Mouse (Mus musculus) gastrocnemius, postnatal 4 days (tissue): ENCODE data around the gene Cir1. TPM values are rescaled to one million over a fixed set of nuclear protein-coding genes. Genes with fewer than 3 reads are reported as not detected.

Experiments
- DNase-seq, 2 experiments: peaks; one replicate each; pipeline ENCODE4 v3.0.0; 2021 to 2022; ENCODE audit warnings: low spot score in 2 of 2, mixed read lengths in 2 of 2
- total RNA-seq, 2 experiments: library from RNA; stranded (reverse); gene quantifications; 2 replicates each; pipeline ENCODE4 v1.2.3; 2021

Cir1 gene
- total RNA-seq, 2 experiments from 2014 or later = 16.3 to 16.9 TPM

- DNase-seq = peak in 1 of 2 experiments; percentile 39
These were observed 39.0 kb downstream of the Cir1 start for GRCm38 (mm10) chr2:73273249-73274118.

DNA sequence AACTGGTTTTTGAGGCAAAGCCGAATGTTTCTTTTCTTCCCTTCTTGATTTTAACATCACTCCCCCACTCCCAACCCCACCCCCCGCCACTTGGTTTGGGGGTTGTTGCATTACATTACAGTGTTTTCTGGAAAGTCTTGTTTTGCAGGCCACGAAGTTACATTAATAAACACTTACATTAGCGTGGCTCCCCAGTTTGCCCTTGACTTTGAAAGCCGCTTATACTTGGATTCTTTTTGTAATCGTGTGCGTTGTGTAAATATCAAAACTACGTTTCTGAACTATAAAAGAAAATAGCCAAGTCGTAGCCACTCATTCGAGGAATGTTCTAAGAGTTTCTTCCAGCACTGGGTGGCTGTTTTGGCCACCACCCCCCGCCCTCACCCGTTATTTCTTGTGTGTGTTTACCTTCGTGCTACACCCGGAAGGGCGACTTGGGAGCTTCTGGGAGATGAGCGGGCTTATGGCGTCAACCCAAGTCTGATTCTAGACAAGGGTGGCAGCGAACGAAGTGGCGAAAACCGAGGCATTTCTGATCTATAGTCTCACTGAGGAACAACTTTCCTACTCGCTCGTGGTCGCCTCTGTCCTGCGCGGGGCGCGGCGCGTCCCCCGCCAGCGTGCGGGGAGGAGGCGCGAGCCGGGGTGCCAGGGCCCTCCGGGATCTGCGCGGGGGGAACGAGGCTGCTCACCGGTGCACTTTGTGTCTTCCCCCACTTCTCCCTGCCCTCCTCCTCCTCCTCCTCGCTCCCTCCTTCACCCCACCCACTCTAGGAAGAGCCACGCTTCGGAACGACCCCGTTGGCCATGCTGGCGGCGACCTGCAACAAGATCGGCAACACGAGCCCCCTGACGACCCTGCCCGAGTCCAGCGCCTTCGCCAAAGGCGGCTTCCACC lies 39.9 kb downstream of the Cir1 start:
- DNase-seq = peak in 1 of 2 experiments; percentile 18

DNA sequence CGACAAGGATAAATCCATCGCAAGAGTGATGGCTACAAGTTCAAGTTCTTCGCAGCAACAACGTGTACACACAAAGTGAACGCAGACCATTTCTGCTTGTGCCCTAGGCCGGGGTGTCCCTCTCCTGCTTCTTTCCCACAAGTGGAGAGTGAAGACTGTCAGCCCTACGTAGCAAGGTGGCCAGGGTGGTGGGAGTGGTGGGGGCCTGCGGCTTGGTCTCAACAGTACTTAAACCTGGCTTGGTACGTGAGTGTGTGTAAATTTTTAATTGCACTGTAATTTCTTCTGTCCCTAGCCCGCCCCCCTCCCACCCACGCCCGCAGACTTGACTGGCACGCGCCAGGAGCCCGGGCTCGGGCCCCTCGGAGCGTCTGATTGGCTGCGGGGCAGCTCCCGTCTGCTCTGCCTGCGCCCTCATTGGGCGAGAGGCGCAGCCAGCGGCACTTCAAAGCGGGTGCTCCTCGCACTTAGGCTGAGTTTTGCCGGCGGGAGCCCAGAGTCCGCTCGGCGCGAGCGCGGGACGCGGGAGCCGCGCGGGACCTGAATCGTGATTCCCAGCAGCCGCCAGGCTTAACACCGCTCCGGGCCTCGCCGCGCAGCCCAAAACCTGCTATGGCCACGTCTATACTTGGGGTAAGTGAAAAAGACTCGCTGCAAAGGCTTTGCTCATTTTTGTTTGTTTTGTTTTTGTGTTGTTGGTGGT lies 40.9 kb downstream of the Cir1 start, which contains the start of gene Sp9:
Sp9 (plus strand) TSS at position 467 of the 703 bp plus-strand sequence.
- DNase-seq = peak in 1 of 2 experiments; percentile 56

DNA sequence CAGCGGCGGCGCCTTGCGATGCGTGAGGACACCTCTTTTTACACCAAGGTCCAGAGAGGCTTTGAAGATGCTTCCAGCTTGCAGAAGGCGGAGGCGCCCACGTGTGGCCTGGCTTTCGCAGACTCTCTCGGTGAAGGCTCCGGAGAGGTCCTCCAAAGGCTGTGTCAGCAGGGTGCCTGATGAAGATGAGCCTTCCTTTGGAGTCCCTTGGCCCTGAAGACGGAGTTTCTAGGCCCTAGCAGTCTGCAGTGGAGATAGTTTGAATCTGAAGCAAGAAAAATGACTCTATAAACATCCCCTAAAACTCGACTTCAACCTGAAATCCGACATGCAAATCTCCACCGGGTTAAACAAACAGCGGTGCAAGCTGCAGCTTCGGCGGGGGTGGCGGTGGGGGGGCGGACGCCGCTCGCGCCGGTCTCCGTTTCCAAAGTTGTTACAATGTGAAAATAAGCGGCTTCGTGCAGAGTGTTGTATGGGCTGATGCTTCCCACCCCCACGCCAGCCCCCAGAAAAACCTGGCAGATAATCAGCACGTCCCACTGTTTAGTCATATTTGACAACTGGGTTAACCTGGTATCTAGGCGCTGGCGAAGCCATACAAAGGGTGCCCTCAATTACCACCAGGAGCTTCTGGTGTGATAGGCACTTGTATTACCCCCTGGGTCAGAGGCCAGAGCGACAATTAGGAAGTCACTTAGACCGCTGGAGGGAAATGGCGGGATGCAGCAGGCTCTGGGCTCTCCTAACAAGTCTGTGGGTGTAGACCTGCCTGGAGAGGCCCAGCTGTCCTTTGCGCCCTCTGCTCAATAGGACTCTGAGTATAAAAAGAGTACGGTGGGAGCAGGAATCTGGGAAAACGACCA lies 41.7 kb downstream of the Cir1 start:
- DNase-seq = peak in 1 of 2 experiments; percentile 28

- no peak for DNase-seq
These were observed 42.4 kb downstream of the Cir1 start for GRCm38 (mm10) chr2:73270071-73270592.

- no peak for DNase-seq
These were observed 42.8 kb downstream of the Cir1 start for GRCm38 (mm10) chr2:73269666-73270065.

DNA sequence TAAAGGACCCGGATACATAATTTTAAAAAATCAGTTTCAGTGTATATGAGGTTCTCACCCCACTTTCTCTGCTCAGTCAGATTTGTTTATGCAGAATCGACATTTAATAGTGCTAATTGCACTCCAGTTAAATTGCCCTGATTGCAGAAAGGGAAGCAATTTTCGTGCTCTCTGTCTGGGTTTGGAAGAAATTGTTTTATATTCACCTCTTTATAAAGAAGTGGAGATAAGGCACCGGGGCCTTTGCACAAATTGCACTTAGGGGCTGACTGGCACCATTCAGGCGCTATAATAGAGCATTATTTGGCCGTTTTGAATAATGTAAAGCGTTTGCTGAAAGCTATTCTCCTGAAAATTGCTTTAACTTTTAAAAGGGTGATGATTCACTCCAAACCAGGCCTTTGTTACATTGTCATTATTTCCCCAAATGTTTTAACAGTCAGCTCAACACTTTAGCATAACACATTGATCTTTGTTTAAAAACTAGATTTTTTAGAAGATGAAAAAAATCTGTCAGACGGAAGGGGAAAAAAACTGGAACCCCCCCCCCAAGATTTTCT lies 43.6 kb downstream of the Cir1 start:
- DNase-seq = no peak

GRCm38 (mm10) chr2:73268281-73268680 lies 44.2 kb downstream of the Cir1 start:
- no peak for DNase-seq

DNA sequence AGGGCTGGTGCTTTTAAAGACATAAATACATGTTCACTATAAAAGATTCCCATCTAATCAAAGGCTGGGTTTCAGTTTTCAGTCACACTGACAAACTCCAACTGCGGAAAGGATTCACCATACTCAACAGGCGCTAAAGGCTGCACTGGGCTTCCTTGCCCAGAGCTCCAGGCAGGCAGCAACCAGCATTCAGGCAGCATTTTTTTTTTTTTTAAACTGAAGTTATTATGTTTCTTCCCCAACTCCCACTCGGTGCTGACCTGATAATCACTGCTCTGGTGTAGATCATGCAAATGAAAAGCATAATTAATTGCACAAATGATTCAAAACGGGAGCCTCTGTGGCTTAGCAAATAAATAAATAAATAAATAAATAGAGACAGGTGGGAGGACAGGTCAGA lies 44.7 kb downstream of the Cir1 start:
- no peak for DNase-seq

DNA sequence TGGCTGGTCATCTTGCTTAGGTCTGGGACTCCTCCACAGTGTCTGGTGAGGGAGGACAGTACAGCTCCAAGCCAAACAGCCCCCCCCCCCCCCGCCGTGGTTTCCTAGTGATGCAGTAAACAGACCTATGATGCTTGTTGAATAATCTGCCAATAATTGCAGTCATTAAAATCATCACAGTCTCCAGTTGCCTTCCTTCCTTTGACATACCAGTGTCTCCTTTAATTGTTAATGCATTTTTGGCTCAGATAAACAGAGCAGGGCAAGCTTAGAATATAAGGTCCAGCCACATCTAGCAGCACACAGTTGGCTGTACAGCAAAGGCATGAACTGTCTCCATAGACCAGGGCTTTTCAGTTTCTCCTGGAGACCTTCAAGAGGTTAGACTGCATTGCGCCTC lies 45.3 kb downstream of the Cir1 start:
- DNase-seq = no peak

DNA sequence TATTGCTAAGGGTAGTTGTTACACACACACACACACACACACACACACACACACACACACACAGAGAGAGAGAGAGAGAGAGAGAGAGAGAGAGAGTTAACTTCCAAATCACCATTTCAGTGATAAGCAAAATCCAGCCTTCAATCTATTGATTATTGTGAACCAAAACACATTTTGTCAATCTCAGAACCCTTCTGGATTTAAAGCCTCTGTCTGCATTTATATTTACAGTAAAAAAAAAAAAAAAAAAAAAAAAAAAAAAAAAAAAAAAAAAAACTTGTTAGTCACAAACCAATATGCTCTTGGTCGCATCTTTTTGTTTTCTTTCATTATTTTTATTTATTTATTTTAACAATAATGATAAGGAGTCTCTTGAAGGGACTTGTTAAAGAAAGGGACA lies 45.9 kb downstream of the Cir1 start:
- no peak for DNase-seq

DNA sequence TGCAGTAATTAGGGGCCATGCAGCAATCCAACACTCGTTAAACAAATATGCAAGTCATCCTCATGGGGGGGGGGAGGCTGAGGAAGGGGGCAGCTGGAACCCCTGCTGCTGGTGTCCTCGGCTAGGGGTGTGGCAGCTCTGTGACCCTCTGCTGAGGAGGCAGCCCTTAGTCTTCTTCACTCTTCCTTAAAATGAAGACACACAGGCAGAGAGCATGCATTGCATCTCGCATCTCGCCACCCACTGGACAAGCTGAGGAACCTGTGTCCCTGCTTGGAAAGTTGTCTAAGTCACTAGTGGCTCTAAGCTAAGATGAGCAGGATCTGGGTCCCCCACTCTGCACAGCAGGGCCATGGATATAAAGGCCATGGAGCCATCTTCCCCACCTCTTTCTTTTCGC lies 46.5 kb downstream of the Cir1 start:
- DNase-seq = no peak

DNA sequence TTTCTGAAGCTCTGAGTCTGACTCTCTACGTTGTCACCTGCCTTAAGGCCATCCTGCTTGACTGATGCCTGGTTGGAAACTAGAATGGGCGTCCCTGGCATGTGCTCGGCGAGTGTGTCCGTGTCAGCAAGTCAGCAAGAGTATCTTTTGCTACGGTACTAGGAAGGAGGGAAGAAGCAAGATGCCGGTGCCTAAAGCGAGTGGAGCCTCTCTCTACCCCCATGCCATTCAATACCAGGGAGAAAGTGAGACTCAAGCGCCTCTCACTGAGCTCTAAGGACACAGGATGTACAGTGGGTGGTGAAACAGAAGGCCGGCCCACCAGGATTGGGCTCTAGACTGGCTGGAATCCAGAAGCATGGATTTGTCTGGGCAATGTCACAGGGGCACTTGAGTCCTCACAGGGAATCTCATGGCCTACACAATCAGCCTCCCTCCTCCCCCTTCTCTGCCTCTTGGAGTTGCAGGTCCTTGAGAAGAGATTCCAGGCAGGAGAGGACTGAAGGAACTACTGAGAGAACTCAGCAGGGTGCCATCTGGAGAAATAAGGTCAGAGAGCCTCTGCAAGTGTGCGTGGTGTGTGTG lies 47.8 kb downstream of the Cir1 start:
- no peak for DNase-seq

DNA sequence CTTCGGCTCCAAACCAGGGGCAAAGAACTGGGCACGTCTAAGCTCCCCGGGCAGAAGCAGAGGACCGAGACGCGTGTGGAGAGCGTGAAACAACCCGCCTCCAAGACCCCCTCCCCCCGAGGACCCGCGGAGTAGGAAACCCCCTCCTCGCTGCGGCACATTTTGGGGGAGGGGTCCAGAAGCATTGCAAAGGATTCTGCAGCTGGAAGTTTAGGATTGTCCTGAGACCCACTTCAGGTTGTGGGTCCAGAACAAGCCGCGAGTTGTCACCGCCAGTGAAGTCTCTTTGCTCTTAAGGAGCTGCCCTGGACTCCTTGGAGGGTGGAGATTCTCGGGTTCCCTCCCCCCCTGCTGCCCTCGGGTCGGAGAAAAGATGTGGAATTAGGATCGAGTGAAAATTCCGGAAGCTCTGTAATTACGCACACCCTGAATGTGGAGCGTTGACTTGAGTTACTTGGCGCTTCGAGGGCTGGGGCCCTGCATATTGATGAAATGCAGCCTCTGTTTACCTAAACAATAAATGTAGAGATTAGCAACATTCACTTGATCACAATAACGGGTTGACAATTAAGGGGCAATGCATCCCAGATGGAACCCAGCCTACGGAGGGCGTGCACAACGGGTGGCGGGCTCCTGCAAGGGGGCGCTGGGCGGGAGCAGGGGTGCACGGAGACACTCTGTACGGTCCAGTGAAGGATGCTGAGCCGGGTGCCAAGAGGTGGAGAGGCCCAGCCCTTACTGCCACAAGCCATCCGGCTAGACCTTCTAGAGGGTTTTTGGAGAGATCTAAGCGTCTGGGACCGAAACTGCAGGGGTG lies 48.5 kb downstream of the Cir1 start:
- peak in 1 of 2 experiments; percentile 43 for DNase-seq

- DNase-seq = peak in 1 of 2 experiments; percentile 39
These were observed 49.2 kb downstream of the Cir1 start for GRCm38 (mm10) chr2:73263172-73263765.

DNA sequence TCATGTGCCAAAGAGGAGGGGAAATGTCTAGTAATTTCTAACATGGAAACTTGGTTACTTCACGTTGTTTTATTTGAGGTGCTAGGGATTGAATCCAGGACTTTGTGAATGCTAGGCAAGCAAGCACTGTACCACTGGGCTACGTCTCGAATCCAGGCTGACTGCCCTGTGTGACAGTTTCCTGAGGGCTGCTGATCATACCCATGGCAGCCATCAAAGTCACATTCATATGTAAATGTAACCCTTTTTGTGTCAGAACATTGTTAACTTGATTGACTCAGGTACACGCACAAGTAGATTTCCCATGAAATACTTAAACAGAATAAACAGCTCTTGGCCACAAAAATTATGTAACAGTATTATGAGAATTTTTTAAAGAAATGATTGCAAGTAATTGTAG lies 63.8 kb downstream of the Cir1 start:
- DNase-seq = no peak

DNA sequence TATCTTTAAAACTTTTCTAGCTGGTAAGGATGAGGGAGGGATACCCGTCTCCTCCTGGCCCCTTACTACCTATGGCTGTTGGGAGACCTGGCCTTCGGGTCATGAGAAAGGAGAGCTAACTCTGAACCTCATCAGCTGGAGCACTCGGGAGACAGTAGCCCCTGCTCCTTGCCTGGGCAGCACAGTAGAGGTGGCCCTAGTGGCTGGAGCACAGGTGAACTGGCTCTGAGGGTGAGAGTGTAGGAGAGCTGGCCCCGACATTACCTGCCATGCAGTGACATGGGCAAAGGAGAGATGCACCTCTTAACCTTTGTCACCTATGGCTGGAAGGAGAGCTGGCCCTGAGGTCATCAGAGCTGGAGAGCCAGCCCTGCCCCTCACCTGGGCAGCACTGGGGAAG lies 71.2 kb downstream of the Cir1 start:
- no peak for DNase-seq
